Mouse (Mus musculus): ENCODE measurements around the gene Slc35d1.
"Not testable (repeated sequence)": the region's sequence is repeated elsewhere in the genome, so short reads cannot be mapped to it uniquely, and the experiment has no call there.

The Slc35d1 gene

DNA sequence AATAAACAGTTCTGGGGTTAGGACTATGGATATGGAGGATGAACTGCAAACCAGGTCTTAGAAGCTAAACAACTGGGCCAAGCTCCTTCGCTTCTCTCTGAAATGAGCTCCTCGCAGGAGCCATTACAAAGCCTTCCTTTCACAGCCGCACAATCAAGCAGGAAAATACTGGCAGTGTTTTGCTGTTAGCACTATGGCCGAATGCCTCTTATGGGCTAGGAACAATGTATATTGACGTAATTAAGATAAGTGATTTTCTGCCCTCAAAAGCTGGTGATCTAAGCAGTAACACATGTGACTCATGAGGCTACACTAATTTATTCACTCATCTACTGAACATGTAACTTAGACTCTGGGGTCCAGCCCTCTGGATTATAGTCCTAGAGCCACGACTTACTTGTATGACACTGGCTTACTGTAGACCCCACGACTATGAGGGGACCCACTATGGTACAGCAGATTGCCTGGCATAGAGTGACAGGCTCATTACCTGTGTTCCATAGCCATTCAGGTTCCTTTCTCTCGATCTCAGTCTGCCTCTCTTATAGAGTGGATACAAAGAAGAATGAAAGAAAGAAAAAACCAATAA is 34.6 kb downstream of the Slc35d1 start:
- no peak for DNase-seq

DNA sequence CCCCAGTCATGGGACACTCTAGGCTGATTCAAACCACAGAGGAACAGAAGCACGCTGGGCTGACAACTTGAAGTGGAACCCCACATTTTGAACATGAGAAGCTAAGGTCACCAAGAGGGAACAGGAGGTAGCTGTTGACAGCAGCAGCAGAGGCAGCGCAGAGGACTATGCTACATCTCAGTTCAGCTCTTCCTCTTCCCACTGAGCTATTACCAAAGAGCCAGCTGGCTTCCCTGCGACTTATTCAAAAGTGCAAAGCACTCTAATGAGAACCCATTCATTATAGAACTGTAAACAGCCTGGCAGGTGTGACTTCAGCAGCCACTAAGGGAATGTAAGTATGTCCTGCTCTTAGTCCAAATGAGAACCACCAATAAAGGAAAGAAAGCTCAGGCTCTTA is 35.4 kb downstream of the Slc35d1 start:
- DNase-seq, result no peak

DNA sequence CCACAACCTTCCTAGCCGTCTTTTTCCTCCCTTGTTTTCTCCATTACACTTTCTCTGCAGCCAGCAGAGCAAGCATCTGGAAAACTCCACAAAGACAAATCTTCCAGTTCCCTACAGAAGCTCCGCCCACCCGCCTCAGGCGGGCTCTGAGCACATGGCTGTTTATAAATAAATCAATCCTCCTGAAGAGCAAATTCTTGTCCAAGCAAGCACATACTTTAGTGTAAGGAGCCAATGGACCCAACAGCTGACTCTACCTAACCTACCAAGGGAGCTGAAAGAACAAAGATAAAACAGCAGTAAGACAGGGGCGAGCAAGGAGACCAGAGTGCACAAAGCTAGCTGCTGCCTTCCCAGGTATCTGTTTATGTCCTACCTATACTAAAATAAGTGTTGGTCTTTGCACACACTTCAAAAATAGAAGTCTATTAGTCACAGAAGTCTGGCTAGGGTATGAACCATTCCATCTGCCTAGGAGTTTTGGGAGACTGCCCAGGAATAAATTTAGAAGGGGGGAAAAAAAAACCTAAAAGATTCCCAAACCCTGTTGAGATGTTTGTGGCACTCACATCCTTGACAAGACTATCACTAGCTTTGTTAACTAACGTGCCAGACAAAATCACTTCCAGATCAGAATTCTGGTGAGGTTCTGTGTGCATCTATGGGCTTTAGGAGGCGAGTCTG is 36.2 kb downstream of the Slc35d1 start:
- peak; percentile 54 for DNase-seq

DNA sequence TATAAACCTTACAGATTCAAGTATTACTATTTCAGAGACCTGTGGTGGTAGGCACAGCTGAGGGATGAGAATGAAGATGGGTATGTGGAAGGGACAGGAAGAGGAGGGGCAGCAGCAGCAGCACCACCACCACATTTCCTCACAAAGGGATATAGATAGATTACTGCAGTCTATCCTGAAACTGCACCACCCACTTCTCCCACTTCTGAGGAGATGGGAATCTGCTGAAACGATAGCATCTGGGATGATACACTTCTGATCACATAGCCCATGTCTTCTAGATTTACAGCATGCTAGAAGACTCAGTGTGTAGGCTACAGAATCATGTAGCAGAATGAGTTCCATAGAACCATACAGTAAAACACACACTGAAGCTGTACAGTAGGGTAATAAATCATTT is 37.3 kb downstream of the Slc35d1 start:
- DNase-seq, result no peak

DNA sequence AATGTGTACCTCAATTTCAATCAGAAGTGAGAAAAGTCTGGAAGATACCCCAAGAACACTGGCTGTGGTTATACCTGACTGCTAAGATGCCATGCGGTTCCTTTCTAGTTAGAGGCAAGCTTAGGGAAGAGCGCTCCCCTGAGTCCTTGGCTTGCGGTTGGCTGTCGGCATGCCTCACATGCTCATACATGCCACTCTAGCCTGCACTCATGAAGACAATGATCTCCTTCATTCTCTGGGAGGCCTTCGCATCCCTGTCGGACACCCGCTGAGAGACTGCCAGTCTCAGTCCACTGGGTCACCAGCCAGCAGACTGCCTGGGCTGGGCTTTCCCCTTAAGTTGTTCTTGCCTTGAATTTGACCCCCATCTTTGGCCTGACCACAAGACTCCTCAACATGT is 41.0 kb downstream of the Slc35d1 start:
- no peak for DNase-seq

DNA sequence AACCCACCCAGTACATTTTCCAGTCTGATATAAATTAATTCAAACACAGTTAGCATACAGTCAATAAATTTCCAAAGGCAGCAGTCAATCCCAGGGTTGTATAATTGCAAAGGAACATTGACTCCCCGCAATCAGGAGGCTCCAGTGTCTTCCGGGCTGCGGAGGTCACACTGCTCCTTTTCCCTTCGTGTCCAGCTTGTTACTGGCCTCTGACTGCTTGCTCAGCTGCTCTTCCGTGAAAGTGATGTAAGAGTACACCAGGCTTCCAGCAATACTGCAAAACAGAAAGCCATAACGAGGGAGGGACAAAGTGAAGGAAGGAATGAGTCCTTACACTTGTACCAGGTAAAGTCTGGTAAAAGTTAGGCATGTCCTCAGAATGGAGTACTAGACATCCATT is 41.5 kb downstream of the Slc35d1 start:
- no peak for DNase-seq

DNA sequence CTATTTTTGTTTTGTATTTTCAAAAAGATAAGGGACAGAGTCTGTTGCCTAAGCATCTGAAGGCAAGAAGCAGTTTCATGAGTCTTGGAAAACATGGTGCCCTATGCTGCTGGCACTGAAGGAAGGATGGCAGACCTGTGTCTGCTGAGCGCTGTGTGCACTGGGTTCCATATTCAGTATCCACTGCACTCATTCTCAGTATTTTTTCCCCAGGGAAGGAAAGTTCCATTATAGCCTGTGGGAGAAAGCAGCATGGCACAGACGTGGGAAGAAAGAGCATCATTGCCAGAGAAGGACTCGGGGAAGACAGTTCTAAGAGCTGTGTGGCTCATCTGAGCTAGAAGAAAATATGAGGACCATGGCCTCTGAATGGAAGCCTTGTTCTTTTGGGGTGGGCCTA is 43.7 kb downstream of the Slc35d1 start:
- no peak for DNase-seq

DNA sequence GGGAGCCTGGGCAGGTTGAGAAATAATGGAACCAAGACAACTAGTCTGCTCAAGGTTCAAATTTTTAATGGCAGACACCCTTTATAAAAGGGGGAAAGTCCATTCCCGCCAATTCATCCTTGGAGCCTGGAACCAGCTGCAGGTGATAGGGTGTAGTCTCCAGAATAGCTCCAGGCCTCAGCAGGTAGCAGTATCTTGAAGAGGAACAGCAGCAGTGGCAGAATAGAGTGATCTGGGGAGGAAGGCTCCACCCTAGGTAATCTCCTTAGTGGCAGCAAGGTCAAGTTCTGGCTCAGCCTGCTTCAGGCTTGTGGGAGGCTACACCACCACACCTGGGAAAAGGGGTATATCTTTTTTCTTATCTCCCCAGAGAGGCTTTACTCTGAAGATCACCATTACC is 48.8 kb downstream of the Slc35d1 start:
- DNase-seq, result not testable (repeated sequence)

DNA sequence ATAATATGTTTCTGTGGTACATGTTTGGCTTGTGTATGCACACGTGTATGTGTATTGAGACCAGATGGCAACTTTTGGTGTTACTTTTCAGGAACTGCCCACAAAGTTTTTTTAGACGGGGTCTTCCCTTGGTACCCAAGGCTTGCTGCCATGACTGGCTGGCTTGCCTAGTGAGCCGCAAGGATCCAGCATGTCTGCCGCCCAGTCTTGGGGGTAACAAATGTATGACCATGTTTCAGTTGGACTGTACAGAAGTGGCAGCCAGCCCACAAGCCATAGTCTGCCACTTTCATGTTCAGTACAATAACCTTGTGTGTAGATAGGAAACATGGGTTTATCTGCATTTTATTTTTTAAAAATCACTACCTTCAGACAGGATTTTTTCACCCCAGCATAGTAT is 56.2 kb downstream of the Slc35d1 start:
- no peak for DNase-seq

DNA sequence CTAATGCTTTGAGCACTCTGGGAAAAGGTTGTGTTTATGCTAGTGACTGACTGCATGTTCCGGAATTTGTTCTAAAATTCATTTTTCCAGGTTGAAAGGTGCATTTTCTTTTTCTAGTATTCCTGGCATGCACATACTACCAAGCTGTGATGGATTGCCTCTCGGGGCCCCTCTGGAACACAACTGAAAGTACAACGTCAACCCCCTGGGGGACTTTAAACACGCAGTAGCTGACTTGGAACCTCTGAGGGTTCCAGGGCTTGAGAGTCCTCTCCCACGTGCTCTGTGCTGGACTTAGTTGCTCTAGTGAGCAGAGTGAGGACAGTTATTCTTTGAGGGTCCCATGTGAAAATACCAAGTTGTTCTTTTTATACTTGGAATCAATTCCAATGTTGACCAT is 63.0 kb downstream of the Slc35d1 start:
- no peak for DNase-seq

DNA sequence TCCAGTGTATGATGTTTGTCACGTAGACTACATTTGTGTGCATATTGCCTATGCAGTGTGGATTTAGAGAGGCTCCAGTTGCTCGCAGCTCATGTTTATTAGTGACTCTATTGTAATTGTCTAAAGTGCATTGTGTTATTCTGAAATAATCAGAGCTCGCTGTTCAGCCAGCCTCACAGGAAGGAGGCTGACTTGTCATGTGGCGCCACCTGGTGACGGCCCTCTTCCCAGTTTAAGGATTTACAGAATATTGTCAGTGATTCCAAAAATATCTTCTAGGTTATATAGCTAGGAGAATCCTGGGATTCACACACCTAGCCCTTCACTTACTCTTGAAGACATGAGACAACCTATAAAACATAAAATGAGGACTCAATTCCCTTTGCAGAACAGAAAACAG is 68.6 kb downstream of the Slc35d1 start:
- peak; percentile 82 for DNase-seq

DNA sequence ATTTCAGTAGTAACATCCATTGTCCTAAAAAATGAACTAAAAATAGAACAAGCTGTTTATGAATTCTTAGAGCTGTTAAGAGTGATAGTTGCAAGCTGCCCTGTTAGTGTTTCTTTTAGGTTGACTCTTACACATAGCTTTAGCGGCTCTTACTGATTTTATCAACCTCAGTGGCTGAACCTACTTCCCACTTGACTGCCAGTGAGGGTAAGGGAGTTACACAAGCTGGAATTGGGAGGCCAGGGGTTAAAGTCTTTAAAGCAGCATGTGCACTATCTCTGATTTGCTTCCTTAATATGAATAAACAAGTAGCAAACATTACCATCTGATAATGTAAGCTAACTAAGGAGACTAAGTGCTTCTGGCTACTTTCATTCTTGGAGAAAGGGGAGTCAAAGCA is 78.0 kb downstream of the Slc35d1 start:
- peak; percentile 54 for DNase-seq

DNA sequence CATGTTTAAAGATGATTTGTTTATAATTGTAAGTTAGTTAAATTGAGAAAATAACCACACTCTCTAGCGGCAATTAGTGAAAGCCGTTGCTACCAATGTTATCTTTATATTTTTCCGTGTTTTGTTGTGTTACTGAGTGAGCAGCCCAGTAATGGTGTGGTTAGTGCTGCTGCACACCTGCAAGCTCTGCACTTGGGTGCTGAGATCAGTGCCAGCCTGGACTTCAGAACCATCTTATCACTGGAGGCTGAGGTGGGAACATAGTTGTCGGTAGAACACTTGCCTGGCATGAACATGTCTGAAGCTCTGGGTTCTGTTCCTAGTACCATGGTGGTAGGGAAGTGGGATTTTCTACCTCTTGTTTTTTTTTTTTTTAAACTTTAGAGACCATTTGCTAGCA is 88.4 kb downstream of the Slc35d1 start:
- DNase-seq, result no peak

DNA sequence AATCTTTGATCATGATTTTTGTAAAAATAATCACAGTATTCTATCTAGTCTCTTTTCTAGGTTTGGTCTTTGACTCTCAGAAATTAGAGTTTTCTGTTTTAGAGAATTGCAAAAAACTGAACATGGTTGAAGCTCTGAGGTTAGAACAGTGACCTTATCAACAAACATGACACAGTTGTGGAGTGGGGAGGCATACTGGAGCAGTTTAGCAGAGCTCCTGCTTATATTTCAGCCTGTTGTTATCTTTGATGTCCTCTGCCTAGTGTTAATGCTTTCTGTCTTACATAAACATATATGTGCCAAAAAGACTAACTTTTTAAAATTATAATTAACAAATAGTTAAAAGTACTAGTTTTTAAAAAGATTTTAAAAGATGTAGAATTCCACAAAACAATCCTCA is 91.4 kb downstream of the Slc35d1 start:
- DNase-seq, result no peak

DNA sequence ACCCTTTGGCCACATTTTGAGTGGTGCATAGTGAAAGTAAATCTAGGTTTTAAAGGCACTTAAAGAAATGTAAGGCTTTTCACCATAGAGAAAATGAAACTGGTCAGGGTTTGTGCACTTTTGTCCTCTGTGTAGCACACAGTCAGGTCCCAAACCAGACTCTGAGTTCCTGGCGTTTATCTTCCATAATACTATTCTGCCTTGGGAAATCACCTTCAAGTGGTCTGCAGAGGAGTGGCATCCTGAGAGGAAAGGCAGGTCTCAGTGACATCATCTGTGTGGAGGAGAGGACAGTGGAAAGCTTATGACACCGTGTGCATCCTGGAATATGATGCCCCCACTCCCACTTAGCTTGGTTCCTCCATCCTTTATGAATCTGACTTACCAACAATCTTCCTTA is 91.9 kb downstream of the Slc35d1 start:
- DNase-seq, result no peak

DNA sequence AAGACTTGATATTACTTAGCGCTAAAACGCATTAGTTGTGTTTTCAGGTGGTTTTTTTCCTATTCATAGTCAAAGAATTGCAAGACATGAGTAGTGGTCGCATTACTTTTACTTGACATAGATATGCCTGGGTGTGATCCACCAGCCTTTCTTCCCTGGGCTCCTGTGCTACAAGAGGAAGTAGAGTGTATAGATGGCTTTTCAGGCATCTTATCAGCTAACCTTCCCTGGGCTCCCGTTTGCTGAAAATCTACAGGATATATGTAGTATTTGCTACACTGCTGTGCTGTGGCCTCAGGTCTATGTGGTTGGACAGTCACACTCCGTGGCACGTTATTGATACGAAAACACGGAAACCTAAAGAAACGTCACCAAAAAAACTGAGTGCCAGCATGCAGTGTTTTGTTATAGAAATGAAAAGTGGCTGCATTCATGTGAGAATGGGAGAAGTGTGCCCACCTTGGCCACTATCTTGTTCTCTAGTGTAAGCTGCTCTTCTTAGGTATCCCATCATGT is 94.0 kb downstream of the Slc35d1 start:
- no peak for DNase-seq
